Mouse (Mus musculus) stomach, postnatal 0 days (tissue): ENCODE measurements around the gene Cd247. TPM values are rescaled to one million over a fixed set of nuclear protein-coding genes. Genes with fewer than 3 reads are reported as not detected.

Experiments used
- ATAC-seq: fragments of 200-750 bp; cut with Nextera tagmentation; 2 replicates; pipeline ENCODE4 v1.8.0; 2017; ENCODE audit not compliant: low FRiP score, low TSS enrichment
- DNase-seq: peaks from one replicate; pipeline ENCODE4 v3.0.0-alpha.2; 2016; ENCODE audit warnings: low spot score
- H3K27ac ChIP-seq: fragments of 300-500 bp; sonication (generic); replicated peaks from 2 replicates; pipeline ENCODE4 v1.5.1; 2014; ENCODE audit warnings: mild to moderate bottlenecking, control low read depth
- H3K27me3 ChIP-seq: fragments of 300-500 bp; sonication (generic); 2 replicates; pipeline ENCODE4 v1.6.1; 2014; ENCODE audit warnings: low read length; ENCODE audit not compliant: control insufficient read depth, insufficient read depth
- H3K36me3 ChIP-seq: fragments of 300-500 bp; sonication (generic); 2 replicates; pipeline ENCODE4 v1.6.1; 2014; ENCODE audit warnings: low read length, mixed read lengths; ENCODE audit not compliant: control insufficient read depth, insufficient read depth
- H3K4me1 ChIP-seq: fragments of 300-500 bp; sonication (generic); replicated peaks from 2 replicates; pipeline ENCODE4 v1.6.1; 2014; ENCODE audit warnings: antibody characterized with exemption; ENCODE audit not compliant: control insufficient read depth, insufficient read depth
- H3K4me2 ChIP-seq: fragments of 300-500 bp; sonication (generic); replicated peaks from 2 replicates; pipeline ENCODE4 v1.6.1; 2014; ENCODE audit warnings: low read depth, mild to moderate bottlenecking, control low read depth, moderate library complexity
- H3K4me3 ChIP-seq: fragments of 300-500 bp; sonication (generic); 2 replicates; pipeline ENCODE4 v1.5.1; 2014; ENCODE audit warnings: low read depth, low read length, control low read depth
- H3K9ac ChIP-seq: fragments of 300-500 bp; sonication (generic); 2 replicates; pipeline ENCODE4 v1.6.1; 2014; ENCODE audit warnings: mild to moderate bottlenecking, low read length, control low read depth, mixed read lengths
- H3K9me3 ChIP-seq: fragments of 300-500 bp; sonication (generic); 2 replicates; pipeline ENCODE4 v1.6.1; 2016; ENCODE audit warnings: low read length; ENCODE audit not compliant: control insufficient read depth
- CTCF ChIP-seq: IDR thresholded peaks from 2 replicates; pipeline ENCODE4 v1.5.1; 2016; ENCODE audit warnings: antibody characterized with exemption, low read depth, mild to moderate bottlenecking, moderate library complexity
- EP300 ChIP-seq: optimal IDR thresholded peaks from 2 replicates; pipeline ENCODE3; 2016; ENCODE audit warnings: antibody characterized with exemption
- WGBS: fragments of 180-500 bp; shearing (Covaris S2); extraction: QIAGEN DNeasy Blood & Tissue Kit; methylation state at CpG from one replicate; pipeline ENCODE4 v1.1.7; 2014; 5-methylcytosine and 5-hydroxymethylcytosine counted together
- polyA plus RNA-seq: library from polyadenylated mRNA; unstranded; fragments of >200 nt; fragmentation: Nextera tagmentation; extraction: Ambion mirVana; gene quantifications from 2 replicates; pipeline ENCODE4 v1.2.1, GENCODE M21; 2015

Gene Cd247
- polyA plus RNA-seq: 0.24 and 0.52 TPM in 2 replicates

DNA sequence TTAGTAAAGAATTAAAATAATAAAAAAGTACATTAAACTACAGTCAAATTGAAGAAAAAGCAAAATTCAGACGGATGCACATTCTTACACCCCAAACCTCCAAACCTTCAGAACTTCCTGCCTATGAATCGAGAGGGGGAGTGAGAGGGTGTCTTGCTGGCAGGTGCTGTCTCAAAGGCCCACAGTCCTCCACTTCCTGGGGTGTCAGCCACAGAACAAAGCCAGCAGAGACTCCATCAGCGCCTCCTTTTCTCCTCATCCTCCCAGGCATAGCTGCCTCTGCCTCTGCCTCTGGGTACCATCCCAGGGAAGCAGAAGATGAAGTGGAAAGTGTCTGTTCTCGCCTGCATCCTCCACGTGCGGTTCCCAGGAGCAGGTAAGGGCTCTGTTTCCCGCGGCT lies at the start of gene Cd247:
Cd247 (plus strand) TSS at position 171 of the 400 bp plus-strand sequence.
- no peaks in the 10 kb centered on the region for H3K9me3 ChIP-seq

DNA sequence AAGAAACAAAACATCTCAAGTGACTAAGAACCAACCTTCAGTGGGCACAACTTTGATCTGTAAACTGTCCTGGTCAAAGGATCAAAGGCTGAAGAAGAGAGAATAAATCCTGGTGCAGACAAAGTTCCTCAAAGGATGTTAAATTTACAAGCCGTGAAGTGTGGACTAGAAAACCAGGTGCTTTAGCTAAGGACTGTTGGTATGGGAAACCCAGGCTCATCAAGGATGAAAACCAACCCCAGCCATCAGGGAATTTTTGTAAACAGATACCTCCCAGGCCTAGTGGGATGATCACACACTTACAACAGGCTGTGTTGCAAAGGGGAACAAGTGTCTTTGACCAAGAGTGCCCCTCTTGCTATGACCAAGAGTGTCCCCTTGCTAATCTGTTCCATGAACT lies 49.5 kb upstream of the Cd247 start:
- Histone ChIP-seq H3K4me2 (no peak overlapping the region), H3K27me3 (no peaks in the 10 kb centered on the region), H3K27ac (no peak overlapping the region), H3K4me1 (no peaks in the 10 kb centered on the region), H3K4me3 (no peak overlapping the region), H3K36me3 (no peaks in the 10 kb centered on the region), H3K9ac (no peak overlapping the region), H3K9me3 (no peaks in the 10 kb centered on the region)
- 88% methylated on average over 1 of the region's 1 CpGs for WGBS
- ATAC-seq (no peak), DNase-seq (no peak)
- TF ChIP-seq CTCF: no peak
- no peak for TF ChIP-seq EP300

More for the DNA sequence above, at the start of gene Cd247:
- Histone ChIP-seq H3K4me2 (no peak within 1 kb of the TSS), H3K36me3 (no peaks in the 10 kb centered on the region), H3K9ac (no peak within 1 kb of the TSS), H3K27ac (no peak within 1 kb of the TSS), H3K4me3 (no peak within 1 kb of the TSS), H3K4me1 (no peaks in the 10 kb centered on the region), H3K27me3 (no peaks in the 10 kb centered on the region)
- TF ChIP-seq EP300 (no peak), CTCF (no peak)
- WGBS: 80% methylated on average over 8 of the region's 8 CpGs
- ATAC-seq: no peak
- no peak for DNase-seq

DNA sequence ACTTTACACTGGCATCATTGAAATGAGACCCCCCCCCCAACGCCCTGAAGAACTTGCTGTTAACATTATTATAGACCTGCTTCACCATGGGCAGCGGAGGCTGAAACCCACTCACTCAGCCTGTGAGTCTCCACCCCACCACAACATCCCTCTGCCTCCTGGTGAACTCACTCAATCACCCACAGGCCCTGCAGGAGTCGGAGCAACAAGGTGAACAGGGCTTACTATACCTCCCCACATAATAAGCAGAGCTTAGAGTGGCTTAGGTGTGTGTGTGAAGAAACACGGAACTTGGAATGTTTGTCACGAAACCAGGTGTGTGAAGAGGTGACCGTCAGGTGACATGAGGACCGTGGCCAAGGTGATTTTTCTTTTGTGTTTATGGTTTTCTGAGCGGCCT lies 46.5 kb upstream of the Cd247 start:
- Histone ChIP-seq H3K9me3 (no peaks in the 10 kb centered on the region), H3K4me2 (no peak overlapping the region), H3K27me3 (no peaks in the 10 kb centered on the region), H3K4me1 (no peaks in the 10 kb centered on the region), H3K36me3 (no peaks in the 10 kb centered on the region), H3K27ac (no peak overlapping the region), H3K4me3 (no peak overlapping the region), H3K9ac (no peak overlapping the region)
- TF ChIP-seq EP300 (no peak), CTCF (no peak)
- 63% methylated on average over 8 of the region's 8 CpGs for WGBS
- ATAC-seq: no peak
- DNase-seq: peak; percentile 7

DNA sequence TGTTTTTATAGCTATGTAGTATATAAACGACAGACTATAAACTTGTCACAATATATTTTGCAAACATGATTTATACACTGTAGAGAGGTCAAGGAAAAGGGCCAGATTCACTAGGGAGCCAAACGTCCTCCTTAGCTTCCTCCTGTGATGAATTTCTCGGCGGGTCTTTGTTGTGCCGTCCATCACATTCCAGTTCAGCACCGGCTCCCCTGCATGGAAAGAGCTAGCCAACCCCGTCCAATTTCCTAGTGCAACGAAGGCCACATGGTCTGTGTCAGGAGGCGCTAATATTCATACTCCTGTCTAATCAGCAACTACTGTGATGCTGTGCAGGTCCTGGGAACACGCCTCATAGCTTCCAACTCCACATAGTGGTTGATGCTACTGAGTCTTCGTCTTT lies 40.4 kb upstream of the Cd247 start:
- Histone ChIP-seq H3K4me3 (no peak overlapping the region), H3K4me1 (no peaks in the 10 kb centered on the region), H3K27me3 (no peaks in the 10 kb centered on the region), H3K4me2 (no peak overlapping the region), H3K27ac (no peak overlapping the region), H3K36me3 (no peaks in the 10 kb centered on the region), H3K9ac (no peak overlapping the region), H3K9me3 (no peaks in the 10 kb centered on the region)
- peak; percentile 34 for DNase-seq
- WGBS: 22% methylated on average over 11 of the region's 11 CpGs
- peak; percentile 81 for ATAC-seq
- TF ChIP-seq CTCF (no peak), EP300 (no peak)

DNA sequence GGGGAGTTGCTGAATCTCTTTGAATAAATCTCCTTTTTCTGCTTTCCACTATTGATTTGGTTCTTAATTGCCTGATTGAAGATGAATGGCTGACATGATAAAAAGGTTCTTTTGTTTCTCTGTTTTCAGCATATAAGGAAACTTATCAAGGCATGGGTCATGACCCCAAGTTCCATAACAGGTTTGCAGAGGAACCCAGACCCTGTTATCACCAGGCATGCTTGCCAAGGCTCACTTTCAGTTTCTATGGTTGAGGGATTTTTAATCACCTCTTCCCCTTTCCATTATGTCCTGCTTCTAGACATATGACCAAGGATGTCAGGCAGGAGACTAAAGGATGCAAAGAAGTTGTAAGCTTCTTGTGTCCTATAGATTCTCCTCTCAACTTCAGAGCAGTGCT lies 37.3 kb upstream of the Cd247 start:
- ATAC-seq (no peak), DNase-seq (no peak)
- no peak overlapping the region for H3K4me2 ChIP-seq
- H3K27ac ChIP-seq: no peak overlapping the region
- no peaks in the 10 kb centered on the region for H3K27me3 ChIP-seq
- no peaks in the 10 kb centered on the region for H3K9me3 ChIP-seq
- TF ChIP-seq CTCF (no peak), EP300 (no peak)
- H3K36me3 ChIP-seq: no peaks in the 10 kb centered on the region
- H3K9ac ChIP-seq: no peak overlapping the region
- no peaks in the 10 kb centered on the region for H3K4me1 ChIP-seq
- no peak overlapping the region for H3K4me3 ChIP-seq

DNA sequence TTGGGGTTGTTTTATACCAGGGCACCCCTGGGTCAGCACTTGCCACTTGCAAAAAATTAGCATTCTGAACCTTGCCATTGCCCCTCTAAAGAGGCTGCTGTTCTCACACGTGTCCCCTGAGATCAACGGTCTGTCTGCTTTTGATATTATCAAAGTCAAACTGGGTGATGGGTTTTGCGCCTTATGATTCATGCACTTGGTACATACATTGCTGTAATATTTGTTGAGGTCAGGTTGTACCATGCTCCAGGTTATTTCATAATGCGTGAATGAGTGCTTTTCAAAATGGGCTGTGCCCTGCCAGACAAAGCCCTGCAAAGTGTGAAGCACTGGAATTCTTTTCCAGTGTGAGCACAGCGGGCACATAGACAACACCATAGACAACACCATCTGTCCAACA lies 36.6 kb upstream of the Cd247 start:
- ATAC-seq: peak; percentile 67
- no peaks in the 10 kb centered on the region for H3K36me3 ChIP-seq
- TF ChIP-seq EP300: no peak
- no peak for TF ChIP-seq CTCF
- H3K27ac ChIP-seq: no peak overlapping the region
- H3K4me3 ChIP-seq: no peak overlapping the region
- no peaks in the 10 kb centered on the region for H3K9me3 ChIP-seq
- H3K4me1 ChIP-seq: no peaks in the 10 kb centered on the region
- DNase-seq: no peak
- 63% methylated on average over 5 of the region's 5 CpGs for WGBS
- no peak overlapping the region for H3K9ac ChIP-seq
- H3K27me3 ChIP-seq: no peaks in the 10 kb centered on the region
- H3K4me2 ChIP-seq: no peak overlapping the region
